Mouse (Mus musculus) ES-Bruce4 (cell line): ENCODE data around the gene Tspan9.

Experiments used
- CTCF ChIP-seq: IDR thresholded peaks from one replicate; pipeline ENCODE4 v1.8.1; 2011; ENCODE audit warnings: low read depth, low read length
- EP300 ChIP-seq: IDR thresholded peaks from 2 replicates; pipeline ENCODE4 v1.6.1; 2011; ENCODE audit warnings: low read depth, low read length; ENCODE audit not compliant: insufficient read depth
- POLR2A ChIP-seq: IDR thresholded peaks from one replicate; pipeline ENCODE4 v1.8.1; 2011; ENCODE audit warnings: low read length; ENCODE audit not compliant: insufficient read depth

- no peak for TF ChIP-seq EP300
- TF ChIP-seq CTCF: no peak
- no peak for TF ChIP-seq POLR2A
These were observed 138.8 kb downstream of the Tspan9 start for GRCm38 (mm10) chr6:128004544-128004943.
